Mouse (Mus musculus) limb, embryonic 15.5 days (tissue): ENCODE results near the gene Cx3cr1. TPM values are rescaled to one million over a fixed set of nuclear protein-coding genes. Genes with fewer than 3 reads are reported as not detected.

Source experiments
- ATAC-seq: fragments of 200-750 bp; cut with Nextera tagmentation; 2 replicates; pipeline ENCODE4 v1.8.0; 2017; ENCODE audit warnings: low read depth, moderate TSS enrichment; ENCODE audit not compliant: insufficient number of reproducible peaks, low FRiP score, low TSS enrichment
- H3K27ac ChIP-seq: fragments of 300-500 bp; sonication (generic); 2 replicates; pipeline ENCODE4 v1.5.1; 2015; ENCODE audit warnings: moderate library complexity, mild to moderate bottlenecking, inconsistent platforms
- H3K27me3 ChIP-seq: fragments of 300-500 bp; sonication (generic); 2 replicates; pipeline ENCODE4 v1.6.1; 2015; ENCODE audit warnings: inconsistent platforms
- H3K36me3 ChIP-seq: fragments of 300-500 bp; sonication (generic); 2 replicates; pipeline ENCODE4 v1.6.1; 2015; ENCODE audit warnings: inconsistent platforms
- H3K4me1 ChIP-seq: fragments of 300-500 bp; sonication (generic); 2 replicates; pipeline ENCODE4 v1.6.1; 2015; ENCODE audit warnings: inconsistent platforms
- H3K4me2 ChIP-seq: fragments of 300-500 bp; sonication (generic); 2 replicates; pipeline ENCODE4 v1.6.1; 2015; ENCODE audit warnings: mild to moderate bottlenecking, inconsistent platforms
- H3K4me3 ChIP-seq: fragments of 300-500 bp; sonication (generic); 2 replicates; pipeline ENCODE4 v1.5.1; 2015; ENCODE audit warnings: mild to moderate bottlenecking, inconsistent platforms
- H3K9ac ChIP-seq: fragments of 300-500 bp; sonication (generic); 2 replicates; pipeline ENCODE4 v1.6.1; 2015; ENCODE audit warnings: inconsistent platforms
- H3K9me3 ChIP-seq: fragments of 300-500 bp; sonication (generic); 2 replicates; pipeline ENCODE4 v1.6.1; 2016; ENCODE audit warnings: inconsistent platforms
- WGBS: fragments of 180-500 bp; shearing (Covaris S2); methylation state at CpG from one replicate; pipeline ENCODE4 v1.1.7; 2015; 5-methylcytosine and 5-hydroxymethylcytosine counted together
- polyA plus RNA-seq: library from polyadenylated mRNA; unstranded; fragments of >200 nt; fragmentation: Nextera tagmentation; extraction: Ambion mirVana; gene quantifications from 2 replicates; pipeline ENCODE4 v1.2.1, GENCODE M21; 2015

Gene Cx3cr1
- polyA plus RNA-seq, 1 experiment from 2014 or later = 16.0 TPM

- Histone ChIP-seq H3K27ac (no peak overlapping the region), H3K9me3 (no peaks in the 10 kb centered on the region), H3K4me1 (no peaks in the 10 kb centered on the region), H3K9ac (no peak overlapping the region), H3K4me2 (no peak overlapping the region), H3K36me3 (no peaks in the 10 kb centered on the region), H3K27me3 (no peaks in the 10 kb centered on the region), H3K4me3 (no peak overlapping the region)
- no peak for ATAC-seq
- WGBS = 98% methylated on average over 2 of the region's 2 CpGs
Measured at GRCm38 (mm10) chr9:120101165-120101564, 31.5 kb upstream of the Cx3cr1 start.

GRCm38 (mm10) chr9:120099304-120099703 is 29.6 kb upstream of the Cx3cr1 start:
- no peaks in the 10 kb centered on the region for H3K36me3 ChIP-seq
- H3K9me3 ChIP-seq = no peaks in the 10 kb centered on the region
- H3K27me3 ChIP-seq = no peaks in the 10 kb centered on the region
- 83% methylated on average over 8 of the region's 8 CpGs for WGBS
- no peak overlapping the region for H3K4me2 ChIP-seq
- no peak overlapping the region for H3K4me3 ChIP-seq
- no peak for ATAC-seq
- no peaks in the 10 kb centered on the region for H3K4me1 ChIP-seq
- no peak overlapping the region for H3K9ac ChIP-seq
- H3K27ac ChIP-seq = no peak overlapping the region

GRCm38 (mm10) chr9:120098682-120099081 is 29.0 kb upstream of the Cx3cr1 start:
- H3K36me3 ChIP-seq = no peaks in the 10 kb centered on the region
- no peak overlapping the region for H3K4me2 ChIP-seq
- H3K27me3 ChIP-seq = no peaks in the 10 kb centered on the region
- no peaks in the 10 kb centered on the region for H3K9me3 ChIP-seq
- WGBS = 22% methylated on average over 7 of the region's 7 CpGs
- no peak for ATAC-seq
- H3K27ac ChIP-seq = no peak overlapping the region
- H3K4me3 ChIP-seq = no peak overlapping the region
- H3K9ac ChIP-seq = no peak overlapping the region
- H3K4me1 ChIP-seq = no peaks in the 10 kb centered on the region

- 60% methylated on average over 7 of the region's 7 CpGs for WGBS
- Histone ChIP-seq H3K4me1 (no peaks in the 10 kb centered on the region), H3K4me3 (no peak overlapping the region), H3K9ac (no peak overlapping the region), H3K27ac (no peak overlapping the region), H3K9me3 (no peaks in the 10 kb centered on the region), H3K36me3 (no peaks in the 10 kb centered on the region), H3K27me3 (no peaks in the 10 kb centered on the region), H3K4me2 (no peak overlapping the region)
- no peak for ATAC-seq
Measured at GRCm38 (mm10) chr9:120095886-120096285, 26.2 kb upstream of the Cx3cr1 start.

- 87% methylated on average over 13 of the region's 13 CpGs for WGBS
- no peak overlapping the region for H3K4me3 ChIP-seq
- H3K27ac ChIP-seq = no peak overlapping the region
- no peaks in the 10 kb centered on the region for H3K27me3 ChIP-seq
- H3K9me3 ChIP-seq = no peaks in the 10 kb centered on the region
- no peak overlapping the region for H3K4me2 ChIP-seq
- no peaks in the 10 kb centered on the region for H3K4me1 ChIP-seq
- no peak overlapping the region for H3K9ac ChIP-seq
- ATAC-seq = no peak
- H3K36me3 ChIP-seq = no peaks in the 10 kb centered on the region
Measured at GRCm38 (mm10) chr9:120093701-120094100, 24.0 kb upstream of the Cx3cr1 start.

- WGBS = 79% methylated on average over 5 of the region's 5 CpGs
- Histone ChIP-seq H3K9ac (no peak within 1 kb of the TSS), H3K36me3 (no peaks in the 10 kb centered on the region), H3K9me3 (no peaks in the 10 kb centered on the region), H3K4me3 (no peak within 1 kb of the TSS), H3K27me3 (no peaks in the 10 kb centered on the region), H3K4me2 (no peak within 1 kb of the TSS), H3K27ac (no peak within 1 kb of the TSS), H3K4me1 (no peaks in the 10 kb centered on the region)
- no peak for ATAC-seq
Measured at GRCm38 (mm10) chr9:120091696-120092238, 22.1 kb upstream of the Cx3cr1 start, which contains the start of gene Ccr8. Ccr8 (plus strand) TSS chr9:120092114.

GRCm38 (mm10) chr9:120091086-120091485 is 21.4 kb upstream of the Cx3cr1 start:
- ATAC-seq = no peak
- no peak overlapping the region for H3K27ac ChIP-seq
- H3K4me1 ChIP-seq = no peaks in the 10 kb centered on the region
- H3K9me3 ChIP-seq = no peaks in the 10 kb centered on the region
- no peak overlapping the region for H3K9ac ChIP-seq
- 85% methylated on average over 10 of the region's 10 CpGs for WGBS
- H3K36me3 ChIP-seq = no peaks in the 10 kb centered on the region
- no peak overlapping the region for H3K4me3 ChIP-seq
- no peaks in the 10 kb centered on the region for H3K27me3 ChIP-seq
- H3K4me2 ChIP-seq = no peak overlapping the region

- Histone ChIP-seq H3K9me3 (no peaks in the 10 kb centered on the region), H3K4me3 (no peak overlapping the region), H3K36me3 (no peaks in the 10 kb centered on the region), H3K27me3 (no peaks in the 10 kb centered on the region), H3K4me2 (no peak overlapping the region), H3K9ac (no peak overlapping the region), H3K27ac (no peak overlapping the region), H3K4me1 (no peaks in the 10 kb centered on the region)
- no peak for ATAC-seq
- 89% methylated on average over 7 of the region's 7 CpGs for WGBS
Measured at GRCm38 (mm10) chr9:120089125-120089524, 19.4 kb upstream of the Cx3cr1 start.

GRCm38 (mm10) chr9:120084406-120084805 is 14.7 kb upstream of the Cx3cr1 start:
- H3K27me3 ChIP-seq = no peaks in the 10 kb centered on the region
- H3K4me3 ChIP-seq = no peak overlapping the region
- no peaks in the 10 kb centered on the region for H3K4me1 ChIP-seq
- WGBS = 74% methylated on average over 9 of the region's 9 CpGs
- no peaks in the 10 kb centered on the region for H3K9me3 ChIP-seq
- H3K27ac ChIP-seq = no peak overlapping the region
- H3K36me3 ChIP-seq = no peaks in the 10 kb centered on the region
- no peak overlapping the region for H3K4me2 ChIP-seq
- no peak overlapping the region for H3K9ac ChIP-seq
- ATAC-seq = no peak

GRCm38 (mm10) chr9:120083158-120083894 is 13.6 kb upstream of the Cx3cr1 start:
- H3K4me1 ChIP-seq = no peaks in the 10 kb centered on the region
- H3K27ac ChIP-seq = no peak overlapping the region
- ATAC-seq = no peak
- WGBS = 82% methylated on average over 18 of the region's 18 CpGs
- H3K36me3 ChIP-seq = no peaks in the 10 kb centered on the region
- H3K9ac ChIP-seq = no peak overlapping the region
- H3K9me3 ChIP-seq = no peaks in the 10 kb centered on the region
- no peak overlapping the region for H3K4me3 ChIP-seq
- no peak overlapping the region for H3K4me2 ChIP-seq
- H3K27me3 ChIP-seq = no peaks in the 10 kb centered on the region

GRCm38 (mm10) chr9:120082691-120083090 is 13.0 kb upstream of the Cx3cr1 start:
- no peaks in the 10 kb centered on the region for H3K27me3 ChIP-seq
- H3K9me3 ChIP-seq = no peaks in the 10 kb centered on the region
- ATAC-seq = no peak
- no peak overlapping the region for H3K4me3 ChIP-seq
- no peaks in the 10 kb centered on the region for H3K36me3 ChIP-seq
- no peak overlapping the region for H3K4me2 ChIP-seq
- 78% methylated on average over 4 of the region's 4 CpGs for WGBS
- H3K27ac ChIP-seq = no peak overlapping the region
- H3K4me1 ChIP-seq = no peaks in the 10 kb centered on the region
- no peak overlapping the region for H3K9ac ChIP-seq

GRCm38 (mm10) chr9:120081967-120082366 is 12.3 kb upstream of the Cx3cr1 start:
- no peaks in the 10 kb centered on the region for H3K4me1 ChIP-seq
- no peak overlapping the region for H3K4me2 ChIP-seq
- no peak for ATAC-seq
- H3K9ac ChIP-seq = no peak overlapping the region
- H3K9me3 ChIP-seq = no peaks in the 10 kb centered on the region
- no peaks in the 10 kb centered on the region for H3K27me3 ChIP-seq
- H3K36me3 ChIP-seq = no peaks in the 10 kb centered on the region
- no peak overlapping the region for H3K27ac ChIP-seq
- no peak overlapping the region for H3K4me3 ChIP-seq
- 85% methylated on average over 5 of the region's 5 CpGs for WGBS
